In genomic region chr1:88007692-88008210, GRCm38 (mm10) we compare ENCODE assay signal across 8 mouse cellular contexts. TPM values are rescaled to one million over a fixed set of nuclear protein-coding genes. Genes with fewer than 3 reads are reported as not detected.
DNase-seq lines count a peak whose midpoint lies in the region; ATAC-seq and TF ChIP-seq lines count a peak whose summit lies in the region.

No protein-coding gene starts in this region.

- peak overlapping the region; percentile 76 for H3K4me2 ChIP-seq in kidney, embryonic 14.5 days (replicated peaks; ENCODE audit: low read depth, low read length)
- H3K4me2 ChIP-seq in hindbrain, embryonic 15.5 days = peak overlapping the region; percentile 75
- H3K4me2 ChIP-seq in midbrain, embryonic 16.5 days (ENCODE audit: low read length) = peak overlapping the region; percentile 66

- no peak for DNase-seq in kidney, postnatal 25 days
- no peak for DNase-seq in left cerebral cortex, adult 11 months (ENCODE audit: low spot score)
- no peak for DNase-seq in spleen, postnatal 10 days (ENCODE audit: low spot score in 2 of 2)
- no peak for DNase-seq in gastrocnemius, postnatal 10 days

- 5% methylated on average over 5 of the region's 5 CpGs for WGBS in kidney, embryonic 14.5 days
- WGBS in hindbrain, embryonic 15.5 days = 3% methylated on average over 5 of the region's 5 CpGs
- WGBS in midbrain, embryonic 16.5 days = 2% methylated on average over 5 of the region's 5 CpGs

- TF ChIP-seq POLR2A in bone marrow macrophage, adult 2 months (IDR thresholded peaks at IDR 0.05; ENCODE audit: borderline replicate concordance, low read depth, low read length) = no peak

- H3K4me1 ChIP-seq in kidney, embryonic 14.5 days (ENCODE audit: control insufficient read depth, insufficient read depth, low read length) = peaks cover 10% of the 10 kb centered on the region; the same call in 1 of the 2 replicates
- peaks cover 14% of the 10 kb centered on the region for H3K4me1 ChIP-seq in bone marrow macrophage, adult 2 months (ENCODE audit: control insufficient read depth, insufficient read depth, low read length)
- peaks cover 16% of the 10 kb centered on the region for H3K4me1 ChIP-seq in hindbrain, embryonic 15.5 days (replicated peaks)
- peaks cover 15% of the 10 kb centered on the region for H3K4me1 ChIP-seq in midbrain, embryonic 16.5 days (ENCODE audit: control insufficient read depth, insufficient read depth, low read length)

- H3K9me3 ChIP-seq in kidney, embryonic 14.5 days (ENCODE audit: control insufficient read depth, low read length) = no peaks in the 10 kb centered on the region
- H3K9me3 ChIP-seq in hindbrain, embryonic 15.5 days = no peaks in the 10 kb centered on the region
- H3K9me3 ChIP-seq in midbrain, embryonic 16.5 days (replicated peaks; ENCODE audit: control insufficient read depth, low read length, poor library complexity, severe bottlenecking) = no peaks in the 10 kb centered on the region

- no peaks in the 10 kb centered on the region for H3K27me3 ChIP-seq in kidney, embryonic 14.5 days (ENCODE audit: control insufficient read depth, insufficient read depth, low read length)
- no peaks in the 10 kb centered on the region for H3K27me3 ChIP-seq in hindbrain, embryonic 15.5 days
- no peaks in the 10 kb centered on the region for H3K27me3 ChIP-seq in midbrain, embryonic 16.5 days (ENCODE audit: control insufficient read depth, insufficient read depth, low read depth, low read length)

- H3K9ac ChIP-seq in kidney, embryonic 14.5 days (ENCODE audit: low read depth, low read length) = peak overlapping the region; percentile 92
- H3K9ac ChIP-seq in hindbrain, embryonic 15.5 days = peak overlapping the region; percentile 78
- peak overlapping the region; percentile 90 for H3K9ac ChIP-seq in midbrain, embryonic 16.5 days (ENCODE audit: low read depth, low read length)

- H3K36me3 ChIP-seq in kidney, embryonic 14.5 days (ENCODE audit: control insufficient read depth, insufficient read depth, low read length) = peaks cover 15% of the 10 kb centered on the region; the same call in 1 of the 2 replicates
- peaks cover 6% of the 10 kb centered on the region; the same call in 1 of the 2 replicates for H3K36me3 ChIP-seq in hindbrain, embryonic 15.5 days
- H3K36me3 ChIP-seq in midbrain, embryonic 16.5 days (ENCODE audit: control insufficient read depth, insufficient read depth, low read length) = peaks cover 6% of the 10 kb centered on the region; the same call in 1 of the 2 replicates

- peak; percentile 61 for ATAC-seq in kidney, embryonic 14.5 days (ENCODE audit: low FRiP score, low TSS enrichment)
- peak; percentile 44; the same call in 1 of the 2 replicates for ATAC-seq in hindbrain, embryonic 15.5 days (ENCODE audit: low FRiP score, low read depth)
- ATAC-seq in midbrain, embryonic 16.5 days = peak; percentile 70

- no peak for TF ChIP-seq CTCF in bone marrow macrophage, adult 2 months (IDR thresholded peaks at IDR 0.05; ENCODE audit: low read depth, low read length)

- H3K27ac ChIP-seq in kidney, embryonic 14.5 days (ENCODE audit: low read depth, low read length) = peak overlapping the region; percentile 87
- H3K27ac ChIP-seq in bone marrow macrophage, adult 2 months (ENCODE audit: insufficient read depth, low read depth, low read length) = peak overlapping the region; percentile 56
- peak overlapping the region; percentile 95 for H3K27ac ChIP-seq in hindbrain, embryonic 15.5 days (replicated peaks)
- H3K27ac ChIP-seq in midbrain, embryonic 16.5 days (ENCODE audit: low read length) = peak overlapping the region; percentile 94

- H3K4me3 ChIP-seq in kidney, embryonic 14.5 days (ENCODE audit: low read length) = peak overlapping the region; percentile 63
- H3K4me3 ChIP-seq in bone marrow macrophage, adult 2 months (ENCODE audit: insufficient read depth, low read length) = peak overlapping the region; percentile 88
- peak overlapping the region; percentile 69 for H3K4me3 ChIP-seq in hindbrain, embryonic 15.5 days
- peak overlapping the region; percentile 77 for H3K4me3 ChIP-seq in midbrain, embryonic 16.5 days (ENCODE audit: low read depth, low read length)

RNA-seq across cellular contexts. Expression of gene Usp40, which starts 0.6 kb away (rescaled TPM):
- 26.6 and 41.5 TPM in 2 replicates for polyA plus RNA-seq in kidney, embryonic 14.5 days (2014; fragmentation: Nextera tagmentation; extraction: Ambion mirVana)
- 16.7 and 19.2 TPM in 2 replicates for polyA plus RNA-seq in bone marrow macrophage, adult 2 months (2012; ENCODE audit: insufficient read depth, insufficient read length, missing spikeins)
- 21.1 and 21.9 TPM in 2 replicates for polyA plus RNA-seq in hindbrain, embryonic 15.5 days (2015; fragmentation: Nextera tagmentation; extraction: Ambion mirVana)
- 20.8 and 22.7 TPM in 2 replicates for polyA plus RNA-seq in midbrain, embryonic 16.5 days (2015; fragmentation: Nextera tagmentation; extraction: Ambion mirVana)
- 10 to 100 TPM; 13.0 to 20.0 TPM for total RNA-seq in gastrocnemius, postnatal 10 days (2021)

RNA-seq across cellular contexts. Expression of gene Ugt1a10, which starts 47.4 kb away (rescaled TPM):
- 5.0 and 9.2 TPM in 2 replicates for polyA plus RNA-seq in kidney, embryonic 14.5 days (2014; fragmentation: Nextera tagmentation; extraction: Ambion mirVana)
- not detected in 2 replicates for polyA plus RNA-seq in bone marrow macrophage, adult 2 months (2012; ENCODE audit: insufficient read depth, insufficient read length, missing spikeins)
- not detected in 2 replicates for polyA plus RNA-seq in hindbrain, embryonic 15.5 days (2015; fragmentation: Nextera tagmentation; extraction: Ambion mirVana)
- not detected in 2 replicates for polyA plus RNA-seq in midbrain, embryonic 16.5 days (2015; fragmentation: Nextera tagmentation; extraction: Ambion mirVana)
- total RNA-seq in gastrocnemius, postnatal 10 days (2021) = not detected
